Mouse (Mus musculus) midbrain, embryonic 16.5 days (tissue): ENCODE measurements at regions not wholly inside any gene's neighbourhood (a gene's known extent, or its start where the extent isn't known, plus 50 kb on each side); places are given as distances from the start of the nearest gene placed in this dataset.

Experiments used
- ATAC-seq: fragments of 200-750 bp; cut with Nextera tagmentation; 2 replicates; pipeline ENCODE4 v1.8.0; 2017; ENCODE audit warnings: moderate TSS enrichment
- H3K27ac ChIP-seq: fragments of 300-500 bp; sonication (generic); 2 replicates; pipeline ENCODE4 v1.5.1; 2014; ENCODE audit warnings: mild to moderate bottlenecking, low read length, mixed read lengths
- H3K27me3 ChIP-seq: fragments of 300-500 bp; sonication (generic); 2 replicates; pipeline ENCODE4 v1.6.1; 2014; ENCODE audit warnings: low read depth, low read length, mixed read lengths; ENCODE audit not compliant: control insufficient read depth, insufficient read depth
- H3K36me3 ChIP-seq: fragments of 300-500 bp; sonication (generic); 2 replicates; pipeline ENCODE4 v1.6.1; 2014; ENCODE audit warnings: mild to moderate bottlenecking, low read length, moderate library complexity, mixed read lengths; ENCODE audit not compliant: control insufficient read depth, insufficient read depth
- H3K4me1 ChIP-seq: fragments of 300-500 bp; sonication (generic); 2 replicates; pipeline ENCODE4 v1.6.1; 2014; ENCODE audit warnings: mild to moderate bottlenecking, low read length, mixed read lengths; ENCODE audit not compliant: control insufficient read depth, insufficient read depth
- H3K4me2 ChIP-seq: fragments of 300-500 bp; sonication (generic); 2 replicates; pipeline ENCODE4 v1.6.1; 2014; ENCODE audit warnings: mild to moderate bottlenecking, low read length, mixed read lengths
- H3K4me3 ChIP-seq: fragments of 300-500 bp; sonication (generic); 2 replicates; pipeline ENCODE4 v1.5.1; 2014; ENCODE audit warnings: low read depth, mild to moderate bottlenecking, low read length, moderate library complexity, mixed read lengths
- H3K9ac ChIP-seq: fragments of 300-500 bp; sonication (generic); 2 replicates; pipeline ENCODE4 v1.6.1; 2014; ENCODE audit warnings: low read depth, low read length, mixed read lengths
- H3K9me3 ChIP-seq: fragments of 300-500 bp; sonication (generic); replicated peaks from 2 replicates; pipeline ENCODE4 v1.6.1; 2014; ENCODE audit warnings: mild to moderate bottlenecking, low read length, mixed read lengths; ENCODE audit not compliant: control insufficient read depth, poor library complexity, severe bottlenecking
- WGBS: fragments of 180-500 bp; shearing (Covaris S2); extraction: QIAGEN DNeasy Blood & Tissue Kit; methylation state at CpG from one replicate; pipeline ENCODE4 v1.1.7; 2014; 5-methylcytosine and 5-hydroxymethylcytosine counted together

GRCm38 (mm10) chr1:61306296-61306695 lies 328.6 kb downstream of the Icos start:
- no peak for ATAC-seq
- H3K4me2 ChIP-seq, result no peak overlapping the region
- no peaks in the 10 kb centered on the region for H3K27me3 ChIP-seq
- H3K9me3 ChIP-seq, result no peaks in the 10 kb centered on the region
- H3K4me3 ChIP-seq, result no peak overlapping the region
- H3K36me3 ChIP-seq, result no peaks in the 10 kb centered on the region
- no peak overlapping the region for H3K27ac ChIP-seq
- WGBS, result 50% methylated on average over 8 of the region's 8 CpGs
- no peak overlapping the region for H3K9ac ChIP-seq
- peaks cover 13% of the 10 kb centered on the region for H3K4me1 ChIP-seq

GRCm38 (mm10) chr1:61309563-61309962 lies 329.1 kb upstream of the Pard3b start:
- H3K4me1 ChIP-seq, result 0 out of 2 replicates have a peak, but pooled peaks cover 2% of the 10 kb centered on the region
- no peak overlapping the region for H3K4me2 ChIP-seq
- no peak overlapping the region for H3K27ac ChIP-seq
- H3K36me3 ChIP-seq, result no peaks in the 10 kb centered on the region
- 86% methylated on average over 1 of the region's 1 CpGs for WGBS
- ATAC-seq, result 0 out of 2 replicates have a peak, but pooled peaks have one; percentile 21
- no peaks in the 10 kb centered on the region for H3K27me3 ChIP-seq
- no peak overlapping the region for H3K9ac ChIP-seq
- no peak overlapping the region for H3K4me3 ChIP-seq
- H3K9me3 ChIP-seq, result no peaks in the 10 kb centered on the region

DNA sequence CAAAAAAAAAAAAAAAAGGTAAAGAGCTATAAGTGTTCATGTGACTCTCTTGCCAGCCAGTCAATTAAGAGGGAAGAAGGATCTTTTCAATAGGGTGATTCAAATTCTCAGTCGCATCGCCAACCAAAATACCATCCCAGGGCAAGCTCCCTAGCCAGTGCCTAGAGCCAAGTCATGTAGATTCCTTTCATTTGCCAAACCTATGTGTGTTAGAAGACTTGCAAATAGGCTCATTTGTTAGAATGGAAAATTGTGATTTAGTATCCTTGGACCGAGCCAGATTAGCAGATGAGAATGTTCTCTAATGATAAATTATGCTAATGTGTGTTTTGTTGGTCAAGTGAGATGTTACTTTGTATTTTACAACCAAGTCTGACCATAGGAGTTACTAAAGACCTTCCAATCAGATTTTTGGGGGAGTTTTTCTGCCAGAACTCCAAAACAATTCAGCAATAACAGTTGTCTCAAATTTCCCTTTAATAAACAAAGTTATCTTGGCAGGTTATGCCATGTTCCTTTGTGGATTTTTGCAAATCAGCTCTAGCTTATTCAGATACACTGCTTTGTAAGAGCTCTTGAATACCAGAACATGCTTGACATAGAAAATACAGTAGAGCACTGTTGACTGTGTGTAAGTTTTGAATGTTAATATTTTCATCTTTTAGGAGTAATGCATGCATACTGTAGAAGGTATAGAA lies 328.4 kb upstream of the Pard3b start:
- Histone ChIP-seq H3K36me3 (no peaks in the 10 kb centered on the region), H3K27ac (no peak overlapping the region)
- WGBS, result 69% methylated on average over 3 of the region's 3 CpGs

DNA sequence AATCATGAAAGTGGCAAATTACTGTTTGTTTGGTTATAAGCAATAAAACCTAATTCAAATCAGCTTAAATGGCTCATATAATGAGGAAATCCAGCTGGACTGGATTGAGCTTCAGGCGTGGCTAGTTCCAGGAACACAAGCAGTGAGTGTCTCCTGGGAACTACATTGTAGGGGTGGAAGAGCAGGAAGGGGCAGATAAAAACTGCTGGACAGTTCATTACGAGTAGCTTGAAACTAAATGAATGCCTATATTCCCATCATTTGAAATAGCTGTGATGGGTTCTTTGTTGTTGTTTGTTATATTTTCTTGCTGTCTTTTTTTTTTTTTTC lies 327.9 kb upstream of the Pard3b start:
- WGBS, result 69% methylated on average over 2 of the region's 2 CpGs
- no peak overlapping the region for H3K9ac ChIP-seq
- no peak overlapping the region for H3K4me2 ChIP-seq
- no peaks in the 10 kb centered on the region for H3K4me1 ChIP-seq
- H3K4me3 ChIP-seq, result no peak overlapping the region
- no peaks in the 10 kb centered on the region for H3K27me3 ChIP-seq
- no peak overlapping the region for H3K27ac ChIP-seq
- no peaks in the 10 kb centered on the region for H3K36me3 ChIP-seq
- no peak for ATAC-seq
- H3K9me3 ChIP-seq, result no peaks in the 10 kb centered on the region

More for the DNA sequence above, 328.4 kb upstream of the Pard3b start:
- no peaks in the 10 kb centered on the region for H3K27me3 ChIP-seq
- no peaks in the 10 kb centered on the region for H3K9me3 ChIP-seq
- H3K4me1 ChIP-seq, result no peaks in the 10 kb centered on the region
- no peak overlapping the region for H3K4me3 ChIP-seq
- ATAC-seq, result no peak
- H3K9ac ChIP-seq, result no peak overlapping the region
- H3K4me2 ChIP-seq, result no peak overlapping the region

GRCm38 (mm10) chr1:61313196-61313595 lies 325.4 kb upstream of the Pard3b start:
- 94% methylated on average over 4 of the region's 4 CpGs for WGBS
- H3K4me3 ChIP-seq, result no peak overlapping the region
- no peaks in the 10 kb centered on the region for H3K27me3 ChIP-seq
- ATAC-seq, result no peak
- H3K9me3 ChIP-seq, result no peaks in the 10 kb centered on the region
- no peak overlapping the region for H3K9ac ChIP-seq
- no peaks in the 10 kb centered on the region for H3K4me1 ChIP-seq
- H3K36me3 ChIP-seq, result no peaks in the 10 kb centered on the region
- H3K27ac ChIP-seq, result no peak overlapping the region
- no peak overlapping the region for H3K4me2 ChIP-seq

- Histone ChIP-seq H3K4me3 (no peak overlapping the region), H3K9me3 (no peaks in the 10 kb centered on the region), H3K9ac (no peak overlapping the region), H3K27me3 (no peaks in the 10 kb centered on the region), H3K27ac (no peak overlapping the region), H3K4me2 (no peak overlapping the region), H3K36me3 (no peaks in the 10 kb centered on the region), H3K4me1 (no peaks in the 10 kb centered on the region)
- no peak for ATAC-seq
- 59% methylated on average over 4 of the region's 4 CpGs for WGBS
Measured at GRCm38 (mm10) chr1:61316261-61316660, 322.4 kb upstream of the Pard3b start.

- no peaks in the 10 kb centered on the region for H3K36me3 ChIP-seq
- no peaks in the 10 kb centered on the region for H3K9me3 ChIP-seq
- H3K9ac ChIP-seq, result no peak overlapping the region
- no peaks in the 10 kb centered on the region for H3K27me3 ChIP-seq
- WGBS, result 73% methylated on average over 2 of the region's 2 CpGs
- H3K4me2 ChIP-seq, result no peak overlapping the region
- H3K4me3 ChIP-seq, result no peak overlapping the region
- ATAC-seq, result no peak
- H3K27ac ChIP-seq, result no peak overlapping the region
- H3K4me1 ChIP-seq, result no peaks in the 10 kb centered on the region
Measured at GRCm38 (mm10) chr1:61316736-61317135, 321.9 kb upstream of the Pard3b start.

- Histone ChIP-seq H3K4me2 (no peak overlapping the region), H3K36me3 (no peaks in the 10 kb centered on the region), H3K27ac (no peak overlapping the region), H3K9ac (no peak overlapping the region), H3K27me3 (no peaks in the 10 kb centered on the region), H3K9me3 (no peaks in the 10 kb centered on the region), H3K4me3 (no peak overlapping the region), H3K4me1 (no peaks in the 10 kb centered on the region)
- 97% methylated on average over 1 of the region's 1 CpGs for WGBS
- no peak for ATAC-seq
Measured at GRCm38 (mm10) chr1:61318042-61318441, 320.6 kb upstream of the Pard3b start.

DNA sequence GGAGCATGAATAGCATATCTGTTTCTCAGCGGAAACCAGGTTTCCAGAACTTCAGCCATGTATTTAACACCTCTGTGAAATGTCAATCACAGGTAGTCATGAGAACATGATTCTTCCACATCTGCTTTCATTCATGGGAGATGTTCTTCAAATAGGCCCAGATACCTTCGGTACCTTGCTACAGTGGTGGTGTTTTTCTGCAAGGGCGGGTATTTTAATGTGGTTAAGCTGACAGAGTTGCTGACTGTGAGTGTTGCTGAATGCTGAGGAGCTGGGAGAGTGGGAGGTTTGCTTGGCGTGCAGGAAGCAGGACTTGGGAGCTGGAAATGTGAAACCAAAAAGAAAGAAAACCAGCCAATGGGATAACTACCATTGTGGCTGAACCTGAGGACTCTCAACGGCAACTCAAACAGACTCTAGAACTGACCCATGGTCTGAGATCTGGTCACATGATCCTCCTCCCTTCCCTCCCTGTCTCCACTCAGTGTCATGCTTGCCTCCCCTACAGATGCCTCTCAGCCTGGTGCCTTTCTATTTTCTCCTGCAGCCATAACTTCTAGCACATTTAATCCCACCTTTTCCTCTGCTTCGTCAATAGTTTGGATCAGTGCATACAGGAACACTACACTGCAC lies 317.0 kb upstream of the Pard3b start:
- Histone ChIP-seq H3K4me2 (no peak overlapping the region), H3K27me3 (no peaks in the 10 kb centered on the region), H3K9ac (no peak overlapping the region), H3K4me3 (no peak overlapping the region), H3K4me1 (no peaks in the 10 kb centered on the region), H3K27ac (no peak overlapping the region), H3K9me3 (no peaks in the 10 kb centered on the region), H3K36me3 (no peaks in the 10 kb centered on the region)
- ATAC-seq, result no peak
- 79% methylated on average over 6 of the region's 6 CpGs for WGBS
